20 mouse cellular contexts compared by ENCODE assay signal in genomic region chr15:85303976-85304375, GRCm38 (mm10).
"Had no signal": no experiment of that assay in that cellular context is flagged by ENCODE, and none has a peak within 500 bp of the region (broad histone marks: within the 10 kb centered on the region; RNA-seq: fewer than 3 reads in every experiment).

No protein-coding gene starts in this region.

- ATAC-seq: midbrain, embryonic 16.5 days had no signal

- H3K4me3 ChIP-seq: midbrain, embryonic 10.5 days; midbrain, embryonic 12.5 days; myocyte; neural tube, embryonic 13.5 days; neural tube, embryonic 15.5 days had no signal

- DNase-seq: lung, adult 18-20 months; lung, embryonic 14.5 days; lung, postnatal 10 days; lung, postnatal 4 days; midbrain, embryonic 14.5 days; retina, postnatal 1 day; right cerebral cortex, adult 18-20 months; right cerebral cortex, postnatal 25 days; right cerebral cortex, postnatal 4 days; spleen, adult 18-20 months; thymus, adult 2 months; thymus, postnatal 25 days; thymus, postnatal 4 days had no signal

- H3K4me2 ChIP-seq: lung, embryonic 14.5 days; midbrain, embryonic 12.5 days; neural tube, embryonic 13.5 days; neural tube, embryonic 15.5 days had no signal

- H3K27ac ChIP-seq: liver, embryonic 14.5 days; midbrain, embryonic 10.5 days; midbrain, embryonic 12.5 days; neural tube, embryonic 13.5 days; neural tube, embryonic 15.5 days had no signal

- H3K36me3 ChIP-seq: midbrain, embryonic 10.5 days; midbrain, embryonic 12.5 days; neural tube, embryonic 13.5 days; neural tube, embryonic 15.5 days had no signal

- H3K9ac ChIP-seq: liver, embryonic 14.5 days; lung, embryonic 14.5 days; midbrain, embryonic 12.5 days; neural tube, embryonic 13.5 days; neural tube, embryonic 15.5 days had no signal

- H3K4me1 ChIP-seq: midbrain, embryonic 12.5 days; neural tube, embryonic 15.5 days had no signal

- H3K9me3 ChIP-seq: midbrain, embryonic 12.5 days; neural tube, embryonic 15.5 days had no signal

- H3K27me3 ChIP-seq: midbrain, embryonic 12.5 days; neural tube, embryonic 13.5 days; neural tube, embryonic 15.5 days had no signal
